In genomic region chr7:88522481-88522880, GRCm38 (mm10) we compare ENCODE assay signal across 15 mouse cellular contexts.
A peak's percentile ranks its signal among the peaks of the same experiment; 100 is the strongest.
DNase-seq lines count a peak whose midpoint lies in the region; ATAC-seq and TF ChIP-seq lines count a peak whose summit lies in the region.
"Had no signal": no experiment of that assay in that cellular context is flagged by ENCODE, and none has a peak within 500 bp of the region (broad histone marks: within the 10 kb centered on the region; RNA-seq: fewer than 3 reads in every experiment).

No protein-coding gene starts in this region.

- TF ChIP-seq CTCF in liver, embryonic 14.5 days (IDR thresholded peaks at IDR 0.05; ENCODE audit: low read depth) = peak; percentile 7; the same call in 1 of the 2 replicates
- TF ChIP-seq CTCF in E14TG2a.4 (conservative IDR thresholded peaks at IDR 0.05; ENCODE audit: low read length) (peak; percentile 24), Patski (IDR thresholded peaks at IDR 0.05) (peak; percentile 31)

- no peak for ATAC-seq in liver, embryonic 14.5 days (ENCODE audit: insufficient read depth)
- no peak for ATAC-seq in liver, embryonic 12.5 days
- no peak for ATAC-seq in Patski
- ATAC-seq in megakaryocyte-erythroid progenitor cell, adult 5-6 weeks (replicated peaks; ENCODE audit: low FRiP score, low TSS enrichment, poor library complexity, severe bottlenecking) = peak; percentile 94

- H3K36me3 ChIP-seq in liver, embryonic 14.5 days (replicated peaks; ENCODE audit: control insufficient read depth, insufficient read depth, low read depth) = no peaks in the 10 kb centered on the region
- H3K36me3 ChIP-seq in liver, embryonic 12.5 days = no peaks in the 10 kb centered on the region
- H3K36me3 ChIP-seq in E14TG2a.4 (ENCODE audit: insufficient read depth, low read length) = no peaks in the 10 kb centered on the region
- H3K36me3 ChIP-seq: G1E; heart, embryonic 15.5 days had no signal

- CTCF ChIA-PET in Patski (lab: Charles Lee) = no interaction called here

- WGBS in liver, embryonic 14.5 days (ENCODE audit: insufficient replicate concordance) = 38% methylated on average over 1 of the region's 1 CpGs
- WGBS in liver, embryonic 12.5 days (ENCODE audit: insufficient replicate concordance) = 48% methylated on average over 1 of the region's 1 CpGs

- no peak overlapping the region for H3K4me2 ChIP-seq in liver, embryonic 14.5 days (ENCODE audit: low read depth)
- H3K4me2 ChIP-seq in liver, embryonic 12.5 days = no peak overlapping the region
- H3K4me2 ChIP-seq: heart, embryonic 15.5 days; liver, embryonic 11.5 days had no signal

- in situ Hi-C loops in Patski (cut with MboI; ENCODE audit: low pct_unique_long_range_greater_than_20kb) = no loop called here

- TF ChIP-seq EP300 in liver, embryonic 14.5 days (IDR thresholded peaks at IDR 0.05; ENCODE audit: low read depth) = no peak

- no peak overlapping the region for H3K9ac ChIP-seq in liver, embryonic 14.5 days (replicated peaks)
- no peak overlapping the region for H3K9ac ChIP-seq in liver, embryonic 12.5 days
- H3K9ac ChIP-seq: heart, embryonic 15.5 days had no signal

- H3K4me1 ChIP-seq in liver, embryonic 14.5 days (replicated peaks; ENCODE audit: control insufficient read depth in 2 of 2, insufficient read depth in 2 of 2, low read length in 1 of 2) = no peaks in the 10 kb centered on the region
- no peaks in the 10 kb centered on the region for H3K4me1 ChIP-seq in liver, embryonic 12.5 days
- H3K4me1 ChIP-seq in E14TG2a.4 (replicated peaks; ENCODE audit: low read depth, low read length) = 0 out of 2 replicates have a peak, but pooled peaks cover 3% of the 10 kb centered on the region
- H3K4me1 ChIP-seq: heart, embryonic 15.5 days had no signal

- no peaks in the 10 kb centered on the region for H3K9me3 ChIP-seq in liver, embryonic 14.5 days (ENCODE audit: control insufficient read depth, low read length)
- H3K9me3 ChIP-seq in liver, embryonic 12.5 days (replicated peaks) = no peaks in the 10 kb centered on the region
- H3K9me3 ChIP-seq in E14TG2a.4 (ENCODE audit: low read length) = no peaks in the 10 kb centered on the region
- H3K9me3 ChIP-seq: G1E; heart, embryonic 15.5 days had no signal

- H3K27ac ChIP-seq in liver, embryonic 14.5 days = no peak overlapping the region
- no peak overlapping the region for H3K27ac ChIP-seq in liver, embryonic 12.5 days
- H3K27ac ChIP-seq: heart, embryonic 15.5 days; macrophage had no signal

- no peak for DNase-seq in liver, embryonic 14.5 days (ENCODE audit: low read depth in 3 of 3, low spot score in 3 of 3)
- no peak for DNase-seq in Patski (ENCODE audit: low read depth, low spot score)
- no peak for DNase-seq in ovary, adult 18-20 months (ENCODE audit: low spot score)
- no peak for DNase-seq in right cerebral cortex, postnatal 14 days
- DNase-seq: cerebellum, adult 18-20 months; kidney, postnatal 10 days; layer of hippocampus, adult 9-11 months; thymus, adult 2 months had no signal

- no peaks in the 10 kb centered on the region for H3K27me3 ChIP-seq in liver, embryonic 14.5 days (ENCODE audit: control insufficient read depth, insufficient read depth, low read length)
- H3K27me3 ChIP-seq in liver, embryonic 12.5 days (replicated peaks) = no peaks in the 10 kb centered on the region
- H3K27me3 ChIP-seq in E14TG2a.4 (ENCODE audit: insufficient read depth, low read length) (no peaks in the 10 kb centered on the region), Patski (peaks cover 6% of the 10 kb centered on the region)
- H3K27me3 ChIP-seq: heart, embryonic 15.5 days had no signal

- no peak overlapping the region for H3K4me3 ChIP-seq in liver, embryonic 14.5 days (ENCODE audit: insufficient read depth in 1 of 2, low read depth in 2 of 2, low read length in 2 of 2)
- H3K4me3 ChIP-seq in liver, embryonic 12.5 days = no peak overlapping the region
- H3K4me3 ChIP-seq in E14TG2a.4 (replicated peaks; ENCODE audit: low read length) = no peak overlapping the region
- H3K4me3 ChIP-seq: heart, embryonic 15.5 days had no signal

- POLR2A ChIA-PET in Patski (lab: Charles Lee) = no interaction called here
